Mouse (Mus musculus) kidney, adult 10 weeks (tissue): Measurements from ENCODE around the gene F2. TPM values are rescaled to one million over a fixed set of nuclear protein-coding genes. Genes with fewer than 3 reads are reported as not detected.

ENCODE experiments used
- polyA plus RNA-seq: library from polyadenylated mRNA; stranded (reverse); fragments of 350-450 nt; fragmentation: Illumina TruSeq; extraction: RNeasy Lipid Tissue Mini Kit (QIAGEN cat#74804); gene quantifications from one replicate; pipeline ENCODE4 v1.2.3, GENCODE M21; 2014; ENCODE audit warnings: low read depth, low replicate concordance

The F2 gene
- polyA plus RNA-seq: not detected

GRCm38 (mm10) chr2:91636229-91636628 is at the start of gene F2:
TSS of gene F2 (minus strand) at chr2:91636414.

GRCm38 (mm10) chr2:91649553-91650359 is 13.5 kb upstream of the F2 start, which contains the start of the genes Zfp408 and Arhgap1:
TSS of gene Zfp408 (minus strand) at chr2:91649791.
TSS of gene Arhgap1 (plus strand) at chr2:91649860.

Other genes starting within 250 kb of the F2 start
- gene 1110051M20Rik, start 191.7 kb downstream of the F2 start, polyA plus RNA-seq: 12.6 TPM
- 3.7 TPM for gene Lrp4, start 178.9 kb downstream of the F2 start, polyA plus RNA-seq
- gene Ckap5, start 109.7 kb downstream of the F2 start, polyA plus RNA-seq: 37.9 TPM
- 1.3 TPM for gene Zfp408, start 13.4 kb upstream of the F2 start, polyA plus RNA-seq
- gene Arhgap1, start 13.4 kb upstream of the F2 start, polyA plus RNA-seq: 16.4 TPM
- gene Atg13, start 74.2 kb upstream of the F2 start, polyA plus RNA-seq: 14.1 TPM
- gene Harbi1, start 74.4 kb upstream of the F2 start, polyA plus RNA-seq: 18.5 TPM
- gene Ambra1, start 93.7 kb upstream of the F2 start, polyA plus RNA-seq: 4.4 TPM